Mouse (Mus musculus): ENCODE data around the gene Mecom.

Gene Mecom

GRCm38 (mm10) chr3:30330476-30330875, 217.3 kb downstream of the Mecom start:
- POLR2A ChIA-PET: no interaction called here
- CTCF ChIA-PET: no interaction called here

GRCm38 (mm10) chr3:30330021-30330420, 217.8 kb downstream of the Mecom start:
- POLR2A ChIA-PET: no interaction called here
- CTCF ChIA-PET: no interaction called here

GRCm38 (mm10) chr3:30314955-30315354, 232.9 kb downstream of the Mecom start:
- POLR2A ChIA-PET: no interaction called here

GRCm38 (mm10) chr3:30308081-30308480, 239.7 kb downstream of the Mecom start:
- ChIA-PET POLR2A (no interaction called here), CTCF (interaction anchor here in 1 of 4 experiments (0.6 kb wide), 1 partner anchor 96 kb away, joined by 5 read pairs; no protein-coding TSS in a partner anchor)

More at GRCm38 (mm10) chr3:30314955-30315354, 232.9 kb downstream of the Mecom start:
- CTCF ChIA-PET: no interaction called here

GRCm38 (mm10) chr3:30307601-30308000, 240.2 kb downstream of the Mecom start:
- POLR2A ChIA-PET: no interaction called here
- CTCF ChIA-PET: no interaction called here

GRCm38 (mm10) chr3:30306080-30306479, 241.7 kb downstream of the Mecom start:
- ChIA-PET CTCF (no interaction called here), POLR2A (interaction anchor here in 1 of 4 experiments (1.4 kb wide), 1 partner anchor 10 kb away, joined by 4 read pairs; no protein-coding TSS in a partner anchor)

GRCm38 (mm10) chr3:30299460-30299859, 248.3 kb downstream of the Mecom start:
- CTCF ChIA-PET: no interaction called here

GRCm38 (mm10) chr3:30294433-30294832, 253.4 kb downstream of the Mecom start:
- POLR2A ChIA-PET: no interaction called here

More at GRCm38 (mm10) chr3:30299460-30299859, 248.3 kb downstream of the Mecom start:
- POLR2A ChIA-PET: no interaction called here

GRCm38 (mm10) chr3:30286529-30286928, 261.3 kb downstream of the Mecom start:
- ChIA-PET POLR2A (no interaction called here), CTCF (interaction anchor here in 1 of 4 experiments (0.6 kb wide), 1 partner anchor 31 kb away, joined by 3 read pairs; no protein-coding TSS in a partner anchor)

More at GRCm38 (mm10) chr3:30294433-30294832, 253.4 kb downstream of the Mecom start:
- CTCF ChIA-PET: no interaction called here

- ChIA-PET POLR2A (no interaction called here), CTCF (no interaction called here)
Measured at GRCm38 (mm10) chr3:30284094-30284493, 263.7 kb downstream of the Mecom start.

- POLR2A ChIA-PET: no interaction called here
- CTCF ChIA-PET: no interaction called here
Measured at GRCm38 (mm10) chr3:30283562-30283961, 264.2 kb downstream of the Mecom start.

GRCm38 (mm10) chr3:30277569-30277968, 270.2 kb downstream of the Mecom start:
- ChIA-PET CTCF (no interaction called here), POLR2A (no interaction called here)

- POLR2A ChIA-PET: no interaction called here
- CTCF ChIA-PET: interaction anchor here in 1 of 4 experiments (1.4 kb wide), 1 partner anchor 261 kb away, joined by 3 read pairs; no protein-coding TSS in a partner anchor
Measured at GRCm38 (mm10) chr3:30276099-30276498, 271.7 kb downstream of the Mecom start.

GRCm38 (mm10) chr3:30269253-30269652, 278.6 kb downstream of the Mecom start:
- ChIA-PET CTCF (interaction anchor here in 2 of 4 experiments (0.5 to 0.8 kb wide), 2 partner anchors 36 to 236 kb away, joined by 3 read pairs; no protein-coding TSS in a partner anchor), POLR2A (interaction anchor here in 1 of 4 experiments (0.5 kb wide), 1 partner anchor 16 kb away, joined by 3 read pairs; no protein-coding TSS in a partner anchor)

GRCm38 (mm10) chr3:30260945-30261344, 286.9 kb downstream of the Mecom start:
- POLR2A ChIA-PET: no interaction called here
- CTCF ChIA-PET: no interaction called here

GRCm38 (mm10) chr3:30258421-30258820, 289.4 kb downstream of the Mecom start:
- POLR2A ChIA-PET: no interaction called here

GRCm38 (mm10) chr3:30257776-30258175, 290.0 kb downstream of the Mecom start:
- POLR2A ChIA-PET: no interaction called here
- CTCF ChIA-PET: no interaction called here

More at GRCm38 (mm10) chr3:30258421-30258820, 289.4 kb downstream of the Mecom start:
- CTCF ChIA-PET: interaction anchor here in 1 of 4 experiments (0.5 kb wide), 1 partner anchor 251 kb away, joined by 3 read pairs; no protein-coding TSS in a partner anchor

- CTCF ChIA-PET: no interaction called here
Measured at GRCm38 (mm10) chr3:30256896-30257295, 290.9 kb downstream of the Mecom start.

GRCm38 (mm10) chr3:30255828-30256227, 292.0 kb downstream of the Mecom start:
- ChIA-PET POLR2A (no interaction called here), CTCF (interaction anchor here in 1 of 4 experiments (0.6 kb wide), 1 partner anchor 30 kb away, joined by 3 read pairs; no protein-coding TSS in a partner anchor)

More at GRCm38 (mm10) chr3:30256896-30257295, 290.9 kb downstream of the Mecom start:
- POLR2A ChIA-PET: no interaction called here

GRCm38 (mm10) chr3:30254451-30254850, 293.4 kb downstream of the Mecom start:
- POLR2A ChIA-PET: no interaction called here
- CTCF ChIA-PET: no interaction called here

- CTCF ChIA-PET: no interaction called here
- POLR2A ChIA-PET: interaction anchor here in 1 of 4 experiments (0.7 kb wide), 1 partner anchor 15 kb away, joined by 3 read pairs; no protein-coding TSS in a partner anchor
Measured at GRCm38 (mm10) chr3:30253714-30254113, 294.1 kb downstream of the Mecom start.

Data from embryonic stem cell, embryonic (primary cell).